Mouse (Mus musculus) monocyte, adult 59 days (primary cell): ENCODE data around the gene Gm35315. TPM values are rescaled to one million over a fixed set of nuclear protein-coding genes. Genes with fewer than 3 reads are reported as not detected.

ENCODE experiments used
- total RNA-seq, 2 experiments: library from RNA; stranded (reverse); gene quantifications; one replicate each; pipeline ENCODE4 v1.2.4; 2023

Gene Gm35315
- under 1 TPM; 0.13 to 0.15 TPM for total RNA-seq

DNA sequence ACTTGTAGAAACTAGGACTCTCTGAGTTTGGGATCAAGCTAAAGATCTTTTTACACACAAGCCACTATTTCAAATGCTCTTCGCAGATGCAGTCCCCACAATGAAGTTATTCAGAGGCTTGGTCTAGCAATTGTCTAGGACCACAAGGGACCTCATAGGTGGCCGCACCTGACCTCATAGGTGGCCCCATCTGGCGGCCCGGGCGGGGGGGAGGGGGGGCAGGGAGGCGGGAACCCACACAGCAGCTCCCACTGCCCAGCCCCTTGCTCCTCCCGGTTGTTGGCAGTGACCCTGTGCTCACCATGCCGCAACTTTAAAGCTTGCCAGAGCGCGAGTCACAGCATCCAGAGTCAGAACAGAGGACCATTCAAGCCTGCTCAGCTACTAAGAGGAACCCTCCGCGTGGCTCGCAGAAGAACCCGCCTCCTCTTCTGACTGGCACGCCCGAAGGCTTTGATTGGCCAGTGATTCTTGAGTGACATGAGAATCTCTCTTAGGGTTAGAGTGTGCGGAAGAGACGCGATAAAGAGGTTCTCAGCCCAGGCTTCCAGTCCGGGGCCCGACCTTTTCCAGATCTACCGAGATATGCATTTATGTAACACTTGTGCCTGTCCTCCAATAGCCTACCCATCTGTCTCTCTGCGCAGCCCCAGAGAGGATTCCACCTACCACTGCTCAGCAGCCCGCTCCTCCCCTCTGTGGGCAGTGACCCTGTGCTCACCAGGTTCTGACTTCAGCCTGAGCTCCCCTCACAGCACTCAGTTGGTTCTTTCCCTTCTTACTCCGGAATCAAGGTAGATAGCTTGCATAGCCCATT is at the start of gene Gm35315:
Gm35315 (minus strand) TSS at position 391 of the 817 bp plus-strand sequence.

DNA sequence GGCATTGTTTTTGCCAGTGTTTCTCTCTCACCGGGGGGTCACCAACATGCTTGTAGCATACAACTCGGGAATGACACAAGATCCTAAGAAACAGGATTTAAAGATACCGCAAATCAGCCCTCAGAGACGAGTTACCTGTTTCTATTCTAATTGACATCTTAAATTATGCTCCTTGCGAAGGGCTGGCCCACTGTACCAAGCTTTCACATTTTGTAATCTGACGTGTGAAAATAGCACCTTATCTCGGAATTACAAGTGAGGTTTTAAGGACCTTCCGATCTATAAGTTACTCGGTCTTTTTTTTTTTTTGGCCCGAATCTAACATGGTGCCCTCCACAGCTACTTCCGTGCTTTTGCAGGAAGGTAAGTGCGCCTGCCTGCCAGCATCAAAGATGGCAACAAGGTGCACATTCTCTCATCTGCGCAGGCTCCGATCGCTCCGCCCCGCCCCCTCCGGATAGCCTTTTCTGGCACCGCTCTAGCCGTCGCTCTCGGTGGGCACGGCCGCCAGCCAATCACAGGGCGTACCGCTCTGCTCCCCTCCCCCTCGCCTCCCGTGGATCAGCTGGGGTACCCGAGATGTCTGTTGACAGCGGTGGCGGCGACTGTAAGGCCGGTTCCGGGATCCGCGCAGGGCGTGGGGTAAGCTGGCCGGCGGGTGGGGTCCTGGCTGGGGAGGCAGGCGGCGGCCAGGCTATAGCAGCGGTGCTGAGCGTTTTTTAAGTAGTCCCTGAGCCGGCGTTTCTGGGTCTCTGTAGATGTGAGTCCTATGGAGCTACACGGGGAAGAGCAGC is 41.3 kb upstream of the Gm35315 start, which contains the start of gene Chfr:
Chfr (plus strand) TSS at position 550 of the 794 bp plus-strand sequence.

DNA sequence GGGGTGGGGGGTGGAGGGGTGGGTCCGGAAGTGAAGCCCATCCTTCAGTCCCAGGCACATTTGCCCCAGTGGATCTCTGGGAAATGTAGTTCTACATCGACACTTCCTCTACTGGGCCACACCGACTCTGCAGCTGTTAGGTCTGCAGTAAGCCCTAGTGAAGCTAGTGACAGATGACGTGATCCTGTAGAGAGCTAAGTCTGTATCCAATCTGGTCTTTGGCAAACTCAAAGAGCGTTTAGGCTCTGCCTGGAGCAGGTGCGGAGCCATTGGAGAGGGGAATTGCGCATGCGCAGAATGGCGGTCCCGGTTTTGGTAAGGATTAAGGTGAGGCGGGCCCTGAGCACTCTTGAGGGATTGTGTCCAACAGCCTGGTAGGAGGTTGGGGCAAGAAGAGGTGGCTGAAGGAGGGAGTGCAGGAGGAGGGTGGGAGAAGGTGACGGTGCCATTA is 15.8 kb upstream of the Gm35315 start, which contains the start of gene Zfp605:
Zfp605 (plus strand) TSS at position 102 of the 451 bp plus-strand sequence.

DNA sequence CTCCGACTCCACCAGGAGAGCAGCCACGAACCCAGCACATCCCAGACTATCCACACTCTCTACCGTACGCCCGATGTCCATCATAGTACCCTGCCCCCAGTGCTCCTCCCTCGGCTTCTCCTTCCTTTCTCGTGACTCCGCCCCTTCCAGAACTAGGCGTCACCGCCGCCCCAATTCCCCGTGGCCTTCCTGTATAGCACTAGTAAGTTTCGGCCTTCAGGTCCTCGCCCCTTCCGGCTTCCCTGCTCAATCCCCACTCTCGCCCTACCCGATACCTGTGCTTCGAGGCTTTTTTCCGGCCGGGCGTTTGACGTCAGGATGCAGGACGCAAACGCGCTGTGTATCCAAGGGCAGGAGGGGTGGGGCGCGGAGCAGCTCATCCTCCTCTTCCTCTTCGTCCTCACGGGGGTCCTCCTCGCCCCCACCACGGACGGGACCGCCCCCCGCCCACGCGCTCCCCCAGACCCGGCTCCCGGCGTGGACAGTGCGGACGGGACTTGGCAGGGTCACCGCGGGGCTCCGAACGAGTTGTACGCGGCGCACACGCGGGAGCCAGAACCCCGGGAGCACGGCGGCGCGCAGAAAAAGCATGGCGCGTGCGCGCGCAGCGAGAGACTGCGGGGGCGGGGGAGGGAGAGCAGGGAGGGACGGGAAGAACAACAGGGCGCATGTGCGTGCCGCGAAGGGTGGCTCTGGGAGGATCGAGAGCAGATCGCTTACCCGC is 13.5 kb upstream of the Gm35315 start, which contains the start of gene Gtpbp6:
Gtpbp6 (minus strand) TSS at position 617 of the 724 bp plus-strand sequence.

DNA sequence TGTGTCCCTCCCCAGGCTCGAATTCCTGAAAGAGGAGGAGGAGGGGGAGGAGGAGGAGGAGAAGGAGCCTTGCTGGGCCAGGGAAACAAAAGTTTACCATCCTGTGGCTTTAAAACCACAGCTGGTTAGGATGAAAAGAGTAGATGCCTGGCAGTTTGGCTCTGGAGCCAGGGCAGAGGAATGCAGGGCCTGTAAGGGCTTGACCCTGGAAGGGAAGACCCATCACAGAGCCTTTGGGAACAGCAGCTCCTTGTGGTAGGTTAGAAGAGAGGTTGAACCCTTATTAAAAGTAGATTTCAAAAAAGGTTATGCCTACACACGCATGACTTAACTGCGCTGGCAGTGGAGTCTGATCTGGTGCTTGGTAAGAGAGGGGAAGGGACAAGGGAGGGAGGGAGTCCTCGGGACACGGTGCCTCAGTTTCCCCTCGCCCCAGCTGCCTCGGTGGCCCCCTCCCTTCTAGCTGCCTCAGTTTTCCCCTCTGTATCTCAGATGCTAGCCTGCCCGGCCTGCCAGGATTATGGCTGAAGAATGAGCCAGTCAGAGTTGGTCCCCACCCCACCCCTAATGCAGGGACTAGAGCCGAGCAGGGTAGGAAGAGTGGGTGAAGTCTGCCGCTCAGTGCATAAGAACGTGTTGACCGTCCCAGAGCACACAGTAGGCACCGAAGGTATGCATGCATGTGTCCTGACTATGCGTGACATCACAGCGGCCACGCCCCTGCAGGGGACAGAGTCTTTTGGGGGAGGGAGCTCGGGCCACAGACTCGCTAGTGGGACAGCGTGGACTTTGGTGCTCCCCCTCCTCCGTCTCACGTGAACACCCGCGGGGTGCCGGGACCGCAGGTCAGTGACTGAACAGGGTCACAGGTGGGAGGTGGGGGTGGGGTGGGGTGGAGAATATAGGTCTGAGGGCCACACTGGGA is 5.7 kb upstream of the Gm35315 start, which contains the start of gene Plcxd1:
Plcxd1 (plus strand) TSS at position 314 of the 925 bp plus-strand sequence.

DNA sequence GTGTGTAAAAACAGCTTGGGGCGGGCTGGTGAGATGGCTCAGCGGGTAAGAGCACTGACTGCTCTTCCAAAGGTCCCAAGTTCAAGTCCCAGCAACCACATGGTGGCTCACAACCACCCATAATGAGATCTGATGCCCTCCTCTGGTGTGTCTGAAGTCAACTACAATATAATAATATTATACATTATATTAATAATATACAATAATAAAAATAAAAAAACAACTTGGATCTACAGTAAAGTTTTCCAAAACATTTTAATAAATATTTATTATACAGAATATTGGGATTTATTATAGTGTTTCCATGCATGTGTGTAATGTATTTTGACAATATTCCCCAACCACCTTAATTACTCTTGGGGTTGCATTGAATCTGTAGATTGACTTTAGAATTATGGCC is 21.8 kb downstream of the Gm35315 start, which contains the start of gene Gm17655:
Gm17655 (minus strand) TSS at position 101 of the 400 bp plus-strand sequence.

Other genes with a start within 250 kb of the Gm35315 start
- 1 to 10 TPM; 8.6 to 8.7 TPM for gene Gm15446, start 171.0 kb downstream of the Gm35315 start, total RNA-seq
- gene Zfp932, start 97.9 kb downstream of the Gm35315 start, total RNA-seq: 10 to 100 TPM; 14.3 to 15.9 TPM
- gene Gm17655, start 21.9 kb downstream of the Gm35315 start, total RNA-seq: 1 to 10 TPM; 6.2 to 8.8 TPM
- not detected for gene Plcxd1, start 5.5 kb upstream of the Gm35315 start, total RNA-seq
- gene Gtpbp6, start 13.8 kb upstream of the Gm35315 start, total RNA-seq: 10 to 100 TPM; 74.3 to 98.1 TPM
- gene Zfp605, start 15.7 kb upstream of the Gm35315 start, total RNA-seq: 1 to 10 TPM; 3.7 to 4.8 TPM
- gene Chfr, start 41.4 kb upstream of the Gm35315 start, total RNA-seq: 10 to 100 TPM; 78.7 to 86.6 TPM
- gene Golga3, start 82.3 kb upstream of the Gm35315 start, total RNA-seq: 10 to 100 TPM; 28.4 to 29.5 TPM
- 10 to 100 TPM; 81.2 to 94.6 TPM for gene Ankle2, start 136.6 kb upstream of the Gm35315 start, total RNA-seq
- 10 to 100 TPM; 18.4 to 22.0 TPM for gene Pgam5, start 175.5 kb upstream of the Gm35315 start, total RNA-seq
- under 1 TPM in 1 of 2 experiments, not detected in 1; 0.81 TPM for gene Pxmp2, start 191.8 kb upstream of the Gm35315 start, total RNA-seq
- gene Pole, start 191.9 kb upstream of the Gm35315 start, total RNA-seq: 1 to 10 TPM in 1 of 2 experiments, under 1 TPM in 1; 0.84 to 1.1 TPM
- not detected for gene P2rx2, start 248.8 kb upstream of the Gm35315 start, total RNA-seq